Mouse (Mus musculus) limb, embryonic 10.5 days (tissue): ENCODE results near the gene AW011738. TPM values are rescaled to one million over a fixed set of nuclear protein-coding genes. Genes with fewer than 3 reads are reported as not detected.

Source experiments
- DNase-seq: peaks from one replicate; pipeline ENCODE4 v3.0.0-alpha.2; 2017; ENCODE audit warnings: low spot score
- H3K27ac ChIP-seq: fragments of 300-500 bp; sonication (generic); 2 replicates; pipeline ENCODE4 v1.5.1; 2016; ENCODE audit warnings: mild to moderate bottlenecking
- H3K27me3 ChIP-seq: fragments of 300-500 bp; sonication (generic); 2 replicates; pipeline ENCODE4 v1.6.1; 2016; ENCODE audit warnings: low read depth, mild to moderate bottlenecking; ENCODE audit not compliant: poor library complexity, severe bottlenecking
- H3K36me3 ChIP-seq: fragments of 300-500 bp; sonication (generic); 2 replicates; pipeline ENCODE4 v1.6.1; 2016; ENCODE audit warnings: mild to moderate bottlenecking, moderate library complexity
- H3K4me1 ChIP-seq: fragments of 300-500 bp; sonication (generic); 2 replicates; pipeline ENCODE4 v1.6.1; 2016
- H3K4me3 ChIP-seq: fragments of 300-500 bp; sonication (generic); 2 replicates; pipeline ENCODE4 v1.5.1; 2016; ENCODE audit warnings: mild to moderate bottlenecking, moderate library complexity
- H3K9me3 ChIP-seq: fragments of 300-500 bp; sonication (generic); replicated peaks from 2 replicates; pipeline ENCODE4 v1.6.1; 2016; ENCODE audit warnings: mild to moderate bottlenecking
- WGBS: fragments of 180-500 bp; shearing (Covaris S2); methylation state at CpG from one replicate; pipeline ENCODE4 v1.1.7; 2016; 5-methylcytosine and 5-hydroxymethylcytosine counted together
- polyA plus RNA-seq: library from polyadenylated mRNA; unstranded; fragments of >200 nt; fragmentation: Nextera tagmentation; extraction: Ambion mirVana; gene quantifications from 2 replicates; pipeline ENCODE4 v1.2.1, GENCODE M21; 2016

Gene AW011738
- polyA plus RNA-seq, 1 experiment from 2014 or later = 1.1 TPM

- 33% methylated on average over 6 of the region's 6 CpGs for WGBS
Observed at GRCm38 (mm10) chr4:156188811-156189323, 14.2 kb upstream of the AW011738 start.

GRCm38 (mm10) chr4:156192421-156193199, 10.5 kb upstream of the AW011738 start:
- Histone ChIP-seq H3K4me3 (no peak overlapping the region), H3K27me3 (no peaks in the 10 kb centered on the region), H3K27ac (peak overlapping the region; percentile 61; the same call in 1 of the 2 replicates), H3K4me1 (peaks cover 91% of the 10 kb centered on the region), H3K36me3 (peaks cover 59% of the 10 kb centered on the region), H3K9me3 (no peaks in the 10 kb centered on the region)
- 41% methylated on average over 8 of the region's 8 CpGs for WGBS
- DNase-seq = no peak

More at GRCm38 (mm10) chr4:156188811-156189323, 14.2 kb upstream of the AW011738 start:
- H3K9me3 ChIP-seq = no peaks in the 10 kb centered on the region
- peak; percentile 50 for DNase-seq
- no peaks in the 10 kb centered on the region for H3K27me3 ChIP-seq
- peaks cover 87% of the 10 kb centered on the region for H3K4me1 ChIP-seq
- H3K36me3 ChIP-seq = peaks cover 67% of the 10 kb centered on the region
- H3K4me3 ChIP-seq = peak overlapping the region; percentile 3
- peak overlapping the region; percentile 77 for H3K27ac ChIP-seq

- Histone ChIP-seq H3K9me3 (no peaks in the 10 kb centered on the region), H3K27me3 (no peaks in the 10 kb centered on the region), H3K27ac (peak overlapping the region; percentile 61; the same call in 1 of the 2 replicates), H3K36me3 (peaks cover 59% of the 10 kb centered on the region), H3K4me3 (0 out of 2 replicates have a peak overlapping the region, but pooled peaks have one; percentile 14), H3K4me1 (peaks cover 90% of the 10 kb centered on the region)
- DNase-seq = no peak
- 5% methylated on average over 2 of the region's 2 CpGs for WGBS
Observed at GRCm38 (mm10) chr4:156193200-156193590, 9.9 kb upstream of the AW011738 start.

- Histone ChIP-seq H3K4me3 (peak overlapping the region; percentile 14; the same call in 1 of the 2 replicates), H3K4me1 (peaks cover 82% of the 10 kb centered on the region), H3K27me3 (no peaks in the 10 kb centered on the region), H3K27ac (no peak overlapping the region), H3K36me3 (peaks cover 59% of the 10 kb centered on the region), H3K9me3 (no peaks in the 10 kb centered on the region)
- 59% methylated on average over 5 of the region's 5 CpGs for WGBS
- no peak for DNase-seq
Observed at GRCm38 (mm10) chr4:156193906-156194305, 9.2 kb upstream of the AW011738 start.

GRCm38 (mm10) chr4:156194346-156194745, 8.8 kb upstream of the AW011738 start:
- Histone ChIP-seq H3K9me3 (no peaks in the 10 kb centered on the region), H3K4me3 (peak overlapping the region; percentile 11; the same call in 1 of the 2 replicates), H3K27me3 (no peaks in the 10 kb centered on the region), H3K27ac (no peak overlapping the region), H3K36me3 (peaks cover 59% of the 10 kb centered on the region), H3K4me1 (peaks cover 78% of the 10 kb centered on the region)
- no peak for DNase-seq
- WGBS = 13% methylated on average over 6 of the region's 6 CpGs

GRCm38 (mm10) chr4:156195927-156196870, 6.9 kb upstream of the AW011738 start:
- Histone ChIP-seq H3K4me1 (peaks cover 63% of the 10 kb centered on the region), H3K9me3 (no peaks in the 10 kb centered on the region), H3K4me3 (peak overlapping the region; percentile 97), H3K27ac (peak overlapping the region; percentile 96), H3K36me3 (peaks cover 42% of the 10 kb centered on the region), H3K27me3 (peaks cover 3% of the 10 kb centered on the region; the same call in 1 of the 2 replicates)
- DNase-seq = peak; percentile 65
- WGBS = 4% methylated on average over 35 of the region's 35 CpGs

GRCm38 (mm10) chr4:156197131-156197828, 5.8 kb upstream of the AW011738 start, which contains the start of gene Agrn:
Gene Agrn (minus strand): TSS chr4:156197488.
- H3K4me3 ChIP-seq = peak within 1 kb of the TSS; percentile 97
- H3K27me3 ChIP-seq = peaks cover 8% of the 10 kb centered on the region
- DNase-seq = peak; percentile 93
- under 1% methylated on average over 58 of the region's 88 CpGs for WGBS
- peaks cover 31% of the 10 kb centered on the region for H3K36me3 ChIP-seq
- peaks cover 54% of the 10 kb centered on the region for H3K4me1 ChIP-seq
- H3K9me3 ChIP-seq = no peaks in the 10 kb centered on the region
- peak within 1 kb of the TSS; percentile 96 for H3K27ac ChIP-seq

- peaks cover 26% of the 10 kb centered on the region for H3K36me3 ChIP-seq
- peaks cover 13% of the 10 kb centered on the region for H3K27me3 ChIP-seq
- H3K4me1 ChIP-seq = peaks cover 53% of the 10 kb centered on the region
- no peaks in the 10 kb centered on the region for H3K9me3 ChIP-seq
- peak overlapping the region; percentile 97 for H3K4me3 ChIP-seq
- WGBS = under 1% methylated on average over 26 of the region's 26 CpGs
- DNase-seq = no peak
- H3K27ac ChIP-seq = peak overlapping the region; percentile 96
Observed at GRCm38 (mm10) chr4:156197829-156198205, 5.3 kb upstream of the AW011738 start.

- H3K36me3 ChIP-seq = no peaks in the 10 kb centered on the region
- DNase-seq = no peak
- peaks cover 42% of the 10 kb centered on the region for H3K27me3 ChIP-seq
- H3K4me1 ChIP-seq = peaks cover 40% of the 10 kb centered on the region
- 61% methylated on average over 10 of the region's 10 CpGs for WGBS
- no peaks in the 10 kb centered on the region for H3K9me3 ChIP-seq
- no peak within 1 kb of the TSS for H3K4me3 ChIP-seq
- H3K27ac ChIP-seq = no peak within 1 kb of the TSS
Observed at GRCm38 (mm10) chr4:156200623-156201475, 2.3 kb upstream of the AW011738 start, which contains the start of gene Isg15. Gene Isg15 (minus strand): TSS chr4:156200818.

- peaks cover 26% of the 10 kb centered on the region for H3K4me1 ChIP-seq
- peak overlapping the region; percentile 77 for H3K27ac ChIP-seq
- peak overlapping the region; percentile 67 for H3K4me3 ChIP-seq
- DNase-seq = no peak
- no peaks in the 10 kb centered on the region for H3K9me3 ChIP-seq
- no peaks in the 10 kb centered on the region for H3K36me3 ChIP-seq
- peaks cover 42% of the 10 kb centered on the region for H3K27me3 ChIP-seq
- 40% methylated on average over 12 of the region's 12 CpGs for WGBS
Observed at GRCm38 (mm10) chr4:156202462-156202893, 626 bp upstream of the AW011738 start.

- under 1% methylated on average over 49 of the region's 49 CpGs for WGBS
- no peaks in the 10 kb centered on the region for H3K9me3 ChIP-seq
- H3K4me3 ChIP-seq = peak overlapping the region; percentile 67
- peaks cover 42% of the 10 kb centered on the region for H3K27me3 ChIP-seq
- peak overlapping the region; percentile 77 for H3K27ac ChIP-seq
- DNase-seq = peak; percentile 68
- peaks cover 22% of the 10 kb centered on the region for H3K4me1 ChIP-seq
- no peaks in the 10 kb centered on the region for H3K36me3 ChIP-seq
Observed at GRCm38 (mm10) chr4:156203413-156204131, 468 bp downstream of the AW011738 start.
